Mouse (Mus musculus): ENCODE results near the gene Polr3c. TPM values are rescaled to one million over a fixed set of nuclear protein-coding genes. Genes with fewer than 3 reads are reported as not detected.
"Not testable (repeated sequence)": the region's sequence is repeated elsewhere in the genome, so short reads cannot be mapped to it uniquely, and the experiment has no call there.

The Polr3c gene
- polyA plus RNA-seq, 1 experiment from 2014 or later: 43.7 TPM

DNA sequence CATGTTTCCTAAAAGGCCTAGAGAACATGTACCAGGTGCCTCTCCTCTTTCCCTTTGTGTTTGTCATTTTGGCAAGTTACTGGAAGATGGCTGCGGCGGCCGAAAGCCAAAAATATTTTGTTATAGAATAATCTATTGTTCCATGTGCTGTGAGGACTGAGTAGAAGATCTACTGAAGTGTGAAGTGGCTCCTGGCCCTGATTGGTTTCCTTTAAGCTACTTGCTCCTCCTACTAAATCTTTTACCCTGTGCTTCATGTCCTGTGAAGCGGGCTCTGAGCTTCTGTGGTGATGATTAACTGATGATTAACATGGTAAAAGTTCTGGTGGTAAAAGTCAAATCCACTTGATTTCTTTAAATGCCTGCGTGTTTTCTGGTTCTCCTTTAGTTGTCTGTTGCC lies 60.5 kb downstream of the Polr3c start:
- Histone ChIP-seq H3K9me3 (ENCODE audit: control insufficient read depth, low read length) (no peaks in the 10 kb centered on the region), H3K4me3 (ENCODE audit: low read depth, low read length) (no peak overlapping the region), H3K27ac (ENCODE audit: low read depth, low read length) (no peak overlapping the region), H3K4me2 (ENCODE audit: low read depth) (no peak overlapping the region), H3K9ac (ENCODE audit: low read length) (no peak overlapping the region), H3K4me1 (ENCODE audit: control insufficient read depth, insufficient read depth, low read length) (0 out of 2 replicates have a peak, but pooled peaks cover 2% of the 10 kb centered on the region), H3K27me3 (ENCODE audit: control insufficient read depth, insufficient read depth, low read length) (no peaks in the 10 kb centered on the region; the same call in 1 of the 2 replicates), H3K36me3 (ENCODE audit: control insufficient read depth, insufficient read depth, low read length) (no peaks in the 10 kb centered on the region)
- DNase-seq (ENCODE audit: low spot score) (no peak), ATAC-seq (ENCODE audit: insufficient read depth, low FRiP score, low TSS enrichment) (no peak)
- WGBS: 92% methylated on average over 5 of the region's 5 CpGs

DNA sequence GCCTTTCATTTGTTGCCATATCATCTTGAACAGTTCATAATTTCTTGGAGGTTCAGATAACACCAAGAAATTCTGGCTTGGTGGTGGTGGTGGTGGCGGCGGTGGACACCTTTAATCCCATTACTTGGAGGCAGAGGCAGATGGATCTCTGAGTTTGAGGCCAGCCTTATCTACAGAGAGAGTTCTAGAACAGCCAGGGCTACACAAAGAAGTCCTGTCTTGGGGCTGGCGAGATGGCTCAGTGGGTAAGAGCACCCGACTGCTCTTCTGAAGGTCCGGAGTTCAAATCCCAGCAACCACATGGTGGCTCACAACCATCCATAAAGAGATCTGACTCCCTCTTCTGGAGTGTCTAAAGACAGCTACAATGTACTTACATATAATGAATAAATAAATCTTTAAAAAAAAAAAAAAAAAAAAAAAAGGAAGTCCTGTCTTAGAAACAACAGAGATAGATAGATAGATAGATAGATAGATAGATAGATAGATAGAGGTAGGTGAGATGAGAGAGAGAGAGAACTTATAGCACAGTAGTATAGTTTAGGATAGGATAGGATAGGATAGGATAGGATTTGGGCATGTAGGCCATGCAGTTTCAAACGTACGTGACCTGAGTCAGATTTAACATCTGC lies 61.6 kb downstream of the Polr3c start:
- not testable (repeated sequence) for H3K27me3 ChIP-seq (ENCODE audit: control insufficient read depth, insufficient read depth, low read length); H3K4me3 ChIP-seq (ENCODE audit: low read depth, low read length); H3K27ac ChIP-seq (ENCODE audit: low read depth, low read length); DNase-seq (ENCODE audit: low spot score); H3K4me2 ChIP-seq (ENCODE audit: low read depth); H3K36me3 ChIP-seq (ENCODE audit: control insufficient read depth, insufficient read depth, low read length); H3K9me3 ChIP-seq (ENCODE audit: control insufficient read depth, low read length); ATAC-seq (ENCODE audit: insufficient read depth, low FRiP score, low TSS enrichment); H3K9ac ChIP-seq (ENCODE audit: low read length); H3K4me1 ChIP-seq (ENCODE audit: control insufficient read depth, insufficient read depth, low read length)
- WGBS: 90% methylated on average over 7 of the region's 7 CpGs

DNA sequence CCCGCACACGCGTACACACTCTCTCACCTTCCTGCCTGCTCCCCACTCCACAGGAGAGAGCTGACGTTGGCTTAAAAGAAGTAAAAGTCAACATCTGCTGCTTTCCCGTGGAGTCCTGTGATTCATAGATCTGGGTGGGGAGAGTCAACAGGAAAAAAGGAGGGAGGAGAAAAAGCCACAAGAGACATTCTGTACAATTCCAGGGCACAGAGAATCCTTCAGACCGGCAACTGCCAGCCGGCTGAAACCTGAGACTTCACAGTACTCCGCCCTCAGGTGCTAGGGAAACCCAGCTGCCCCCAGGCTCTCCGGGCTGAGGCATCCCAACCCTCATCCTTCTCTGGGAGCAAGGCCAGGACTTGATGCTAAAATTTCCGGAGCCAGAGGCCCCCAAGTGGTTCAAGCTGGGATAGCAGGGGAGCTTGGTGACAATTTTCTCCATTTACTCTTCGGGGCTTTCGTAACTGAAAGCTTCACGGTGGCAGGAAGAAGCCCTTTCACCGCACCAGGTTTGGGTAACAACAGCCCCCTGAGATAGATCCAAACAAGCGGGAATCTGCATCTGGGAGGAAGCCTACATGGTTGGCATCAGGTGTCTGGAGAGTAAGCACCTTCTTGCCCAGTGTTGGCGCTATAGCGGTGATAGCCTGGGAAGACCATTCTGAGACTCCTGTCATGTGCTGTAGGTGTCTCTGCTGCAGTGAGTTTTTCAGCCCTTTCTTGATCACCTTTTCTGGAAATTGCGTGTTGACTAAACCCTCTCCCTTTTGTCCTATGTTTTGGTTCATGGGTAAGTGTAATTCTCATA lies 63.8 kb downstream of the Polr3c start:
- ATAC-seq (ENCODE audit: insufficient read depth, low FRiP score, low TSS enrichment): peak; percentile 72; the same call in 1 of the 2 replicates
- Histone ChIP-seq H3K27ac (ENCODE audit: low read depth, low read length) (no peak overlapping the region), H3K27me3 (ENCODE audit: control insufficient read depth, insufficient read depth, low read length) (no peaks in the 10 kb centered on the region), H3K36me3 (ENCODE audit: control insufficient read depth, insufficient read depth, low read length) (no peaks in the 10 kb centered on the region), H3K4me2 (ENCODE audit: low read depth) (peak overlapping the region; percentile 45), H3K9ac (ENCODE audit: low read length) (no peak overlapping the region), H3K9me3 (ENCODE audit: control insufficient read depth, low read length) (no peaks in the 10 kb centered on the region), H3K4me3 (ENCODE audit: low read depth, low read length) (no peak overlapping the region), H3K4me1 (ENCODE audit: control insufficient read depth, insufficient read depth, low read length) (no peaks in the 10 kb centered on the region)
- peak; percentile 88 for DNase-seq (ENCODE audit: low spot score)
- WGBS: 7% methylated on average over 15 of the region's 18 CpGs

DNA sequence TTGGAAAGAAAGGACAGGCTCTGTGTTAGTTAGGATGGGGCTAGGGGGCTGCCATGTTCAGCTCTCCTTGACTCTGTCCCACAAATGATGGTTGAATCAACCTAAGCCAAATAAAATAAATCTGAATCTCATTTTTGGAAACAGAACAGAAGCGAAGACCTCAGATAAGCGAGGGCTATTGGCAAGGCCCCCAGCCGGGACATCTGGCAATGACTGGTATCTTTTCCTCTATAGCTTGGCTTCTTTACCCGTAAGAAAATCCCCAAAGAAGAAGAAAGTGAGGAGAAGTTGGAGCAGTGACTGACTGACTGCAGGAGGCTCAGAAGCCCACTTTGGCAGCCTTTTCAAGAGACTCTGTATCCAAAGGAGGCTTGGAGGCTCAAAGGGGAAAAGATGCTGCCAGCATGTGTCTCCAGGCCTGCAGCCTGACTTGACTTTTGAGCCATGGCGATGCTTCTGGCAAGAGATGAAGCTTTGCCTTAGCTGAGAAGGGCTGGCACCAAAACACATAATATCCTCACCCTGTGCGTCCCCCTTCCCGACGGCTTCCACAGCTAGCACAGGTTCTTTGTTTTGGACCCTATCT lies 64.6 kb downstream of the Polr3c start:
- DNase-seq (ENCODE audit: low spot score) (no peak), ATAC-seq (ENCODE audit: insufficient read depth, low FRiP score, low TSS enrichment) (no peak)
- no peaks in the 10 kb centered on the region for H3K27me3 ChIP-seq (ENCODE audit: control insufficient read depth, insufficient read depth, low read length)
- H3K4me1 ChIP-seq (ENCODE audit: control insufficient read depth, insufficient read depth, low read length): no peaks in the 10 kb centered on the region
- H3K9me3 ChIP-seq (ENCODE audit: control insufficient read depth, low read length): no peaks in the 10 kb centered on the region
- no peak overlapping the region for H3K4me3 ChIP-seq (ENCODE audit: low read depth, low read length)
- no peaks in the 10 kb centered on the region for H3K36me3 ChIP-seq (ENCODE audit: control insufficient read depth, insufficient read depth, low read length)
- H3K4me2 ChIP-seq (ENCODE audit: low read depth): peak overlapping the region; percentile 45
- no peak overlapping the region for H3K27ac ChIP-seq (ENCODE audit: low read depth, low read length)
- no peak overlapping the region for H3K9ac ChIP-seq (ENCODE audit: low read length)
- 49% methylated on average over 8 of the region's 8 CpGs for WGBS

Other genes starting within 250 kb of the Polr3c start
- gene Hfe2, start 202.5 kb downstream of the Polr3c start, polyA plus RNA-seq (2014; fragmentation: Nextera tagmentation; extraction: Ambion mirVana): 3.1 and 3.6 TPM in 2 replicates
- gene Txnip, start 169.7 kb downstream of the Polr3c start, polyA plus RNA-seq (2014; fragmentation: Nextera tagmentation; extraction: Ambion mirVana): 50.4 and 62.7 TPM in 2 replicates
- gene Gm16253, start 150.6 kb downstream of the Polr3c start, polyA plus RNA-seq (2014; fragmentation: Nextera tagmentation; extraction: Ambion mirVana): 0.46 and 0.49 TPM in 2 replicates
- gene Polr3gl, start 133.4 kb downstream of the Polr3c start, polyA plus RNA-seq (2014; fragmentation: Nextera tagmentation; extraction: Ambion mirVana): 12.8 and 15.8 TPM in 2 replicates
- gene Ankrd34a, start 131.0 kb downstream of the Polr3c start, polyA plus RNA-seq (2014; fragmentation: Nextera tagmentation; extraction: Ambion mirVana): 2.8 and 3.6 TPM in 2 replicates
- gene Lix1l, start 126.5 kb downstream of the Polr3c start, polyA plus RNA-seq (2014; fragmentation: Nextera tagmentation; extraction: Ambion mirVana): 8.0 and 8.7 TPM in 2 replicates
- 187 and 188 TPM in 2 replicates for gene Rbm8a, start 97.7 kb downstream of the Polr3c start, polyA plus RNA-seq (2014; fragmentation: Nextera tagmentation; extraction: Ambion mirVana)
- 40.5 and 45.9 TPM in 2 replicates for gene Pex11b, start 92.3 kb downstream of the Polr3c start, polyA plus RNA-seq (2014; fragmentation: Nextera tagmentation; extraction: Ambion mirVana)
- not detected in 2 replicates for gene Gm42957, start 92.2 kb downstream of the Polr3c start, polyA plus RNA-seq (2014; fragmentation: Nextera tagmentation; extraction: Ambion mirVana)
- gene Itga10, start 82.0 kb downstream of the Polr3c start, polyA plus RNA-seq (2014; fragmentation: Nextera tagmentation; extraction: Ambion mirVana): 0.72 and 0.86 TPM in 2 replicates
- 0.11 and 0.16 TPM in 2 replicates for gene Ankrd35, start 57.5 kb downstream of the Polr3c start, polyA plus RNA-seq (2014; fragmentation: Nextera tagmentation; extraction: Ambion mirVana)
- gene Pias3, start 31.2 kb downstream of the Polr3c start, polyA plus RNA-seq (2014; fragmentation: Nextera tagmentation; extraction: Ambion mirVana): 30.3 and 35.2 TPM in 2 replicates
- gene Nudt17, start 19.1 kb downstream of the Polr3c start, polyA plus RNA-seq (2014; fragmentation: Nextera tagmentation; extraction: Ambion mirVana): 12.7 and 14.3 TPM in 2 replicates
- 79.6 and 81.6 TPM in 2 replicates for gene Rnf115, start within 50 bp of the Polr3c start, polyA plus RNA-seq (2014; fragmentation: Nextera tagmentation; extraction: Ambion mirVana)
- 0.18 TPM in 1 of 2 replicates, not detected in the other for gene Pdzk1, start 101.7 kb upstream of the Polr3c start, polyA plus RNA-seq (2014; fragmentation: Nextera tagmentation; extraction: Ambion mirVana)
- gene Cd160, start 101.7 kb upstream of the Polr3c start, polyA plus RNA-seq (2014; fragmentation: Nextera tagmentation; extraction: Ambion mirVana): 0.15 TPM in 1 of 2 replicates, not detected in the other
- gene Gja5, start 177.1 kb upstream of the Polr3c start, polyA plus RNA-seq (2014; fragmentation: Nextera tagmentation; extraction: Ambion mirVana): 3.5 and 5.7 TPM in 2 replicates
- 34.1 and 35.9 TPM in 2 replicates for gene Gpr89, start 177.7 kb upstream of the Polr3c start, polyA plus RNA-seq (2014; fragmentation: Nextera tagmentation; extraction: Ambion mirVana)
- not detected in 2 replicates for gene Gja8, start 198.4 kb upstream of the Polr3c start, polyA plus RNA-seq (2014; fragmentation: Nextera tagmentation; extraction: Ambion mirVana)